Mouse (Mus musculus) heart, postnatal 0 days (tissue): ENCODE measurements around the gene a. TPM values are rescaled to one million over a fixed set of nuclear protein-coding genes. Genes with fewer than 3 reads are reported as not detected.
"Not testable (repeated sequence)": the region's sequence is repeated elsewhere in the genome, so short reads cannot be mapped to it uniquely, and the experiment has no call there.

Source experiments
- ATAC-seq: fragments of 200-750 bp; cut with Nextera tagmentation; 2 replicates; pipeline ENCODE4 v1.8.0; 2017; ENCODE audit warnings: low read depth, moderate number of reproducible peaks, moderate library complexity; ENCODE audit not compliant: insufficient read depth
- DNase-seq: peaks from one replicate; pipeline ENCODE4 v3.0.0-alpha.2; 2016; ENCODE audit warnings: low spot score
- H3K27ac ChIP-seq: fragments of 300-500 bp; sonication (generic); 2 replicates; pipeline ENCODE4 v1.5.1; 2014; ENCODE audit warnings: low read depth, mild to moderate bottlenecking
- H3K27me3 ChIP-seq: fragments of 300-500 bp; sonication (generic); 2 replicates; pipeline ENCODE4 v1.6.1; 2014; ENCODE audit warnings: low read length, mixed read lengths; ENCODE audit not compliant: control insufficient read depth, insufficient read depth
- H3K36me3 ChIP-seq: fragments of 300-500 bp; sonication (generic); replicated peaks from 2 replicates; pipeline ENCODE4 v1.6.1; 2014; ENCODE audit warnings: low read length, mixed read lengths; ENCODE audit not compliant: control insufficient read depth, insufficient read depth
- H3K4me1 ChIP-seq: fragments of 300-500 bp; sonication (generic); 2 replicates; pipeline ENCODE4 v1.6.1; 2014; ENCODE audit warnings: antibody characterized with exemption; ENCODE audit not compliant: control insufficient read depth, insufficient read depth
- H3K4me2 ChIP-seq: fragments of 300-500 bp; sonication (generic); 2 replicates; pipeline ENCODE4 v1.6.1; 2014; ENCODE audit warnings: low read depth, mild to moderate bottlenecking, low read length, moderate library complexity
- H3K4me3 ChIP-seq: fragments of 300-500 bp; sonication (generic); 2 replicates; pipeline ENCODE4 v1.5.1; 2014; ENCODE audit warnings: low read depth, low read length
- H3K9ac ChIP-seq: fragments of 300-500 bp; sonication (generic); replicated peaks from 2 replicates; pipeline ENCODE4 v1.6.1; 2014; ENCODE audit warnings: low read depth, low read length, mixed read lengths
- H3K9me3 ChIP-seq: fragments of 300-500 bp; sonication (generic); replicated peaks from 2 replicates; pipeline ENCODE4 v1.6.1; 2016; ENCODE audit warnings: low read length; ENCODE audit not compliant: control insufficient read depth
- CTCF ChIP-seq: IDR thresholded peaks from 2 replicates; pipeline ENCODE4 v1.5.1; 2016; ENCODE audit warnings: antibody characterized with exemption, control low read depth, low read depth
- EP300 ChIP-seq: IDR thresholded peaks from 2 replicates; pipeline ENCODE4 v1.6.1; 2016; ENCODE audit warnings: antibody characterized with exemption, low read depth
- WGBS: fragments of 180-500 bp; shearing (Covaris S2); extraction: QIAGEN DNeasy Blood & Tissue Kit; methylation state at CpG from one replicate; pipeline ENCODE4 v1.1.7; 2014; 5-methylcytosine and 5-hydroxymethylcytosine counted together
- polyA plus RNA-seq: library from polyadenylated mRNA; unstranded; fragments of >200 nt; fragmentation: Nextera tagmentation; extraction: Ambion mirVana; gene quantifications from 2 replicates; pipeline ENCODE4 v1.2.1, GENCODE M21; 2015
- total RNA-seq: library from RNA; depleted of rRNA; stranded (reverse); fragments of >200 nt; gene quantifications from 2 replicates; pipeline ENCODE4 v1.2.3, GENCODE M21; 2014; ENCODE audit warnings: low replicate concordance

a gene
- total and polyA plus RNA-seq, 2 experiments from 2014 or later, result not detected

- H3K27ac ChIP-seq, result no peak overlapping the region
- H3K4me1 ChIP-seq, result no peaks in the 10 kb centered on the region
- no peaks in the 10 kb centered on the region for H3K9me3 ChIP-seq
- no peak for DNase-seq
- H3K4me3 ChIP-seq, result no peak overlapping the region
- 0 out of 2 replicates have a peak, but pooled peaks cover 5% of the 10 kb centered on the region for H3K27me3 ChIP-seq
- ATAC-seq, result no peak
- 84% methylated on average over 5 of the region's 5 CpGs for WGBS
- H3K4me2 ChIP-seq, result no peak overlapping the region
- H3K9ac ChIP-seq, result no peak overlapping the region
- TF ChIP-seq CTCF (no peak), EP300 (no peak)
- H3K36me3 ChIP-seq, result no peaks in the 10 kb centered on the region
Observed at GRCm38 (mm10) chr2:154959486-154959885, 168.3 kb downstream of the a start.

- TF ChIP-seq EP300 (no peak), CTCF (no peak)
- DNase-seq, result no peak
- H3K4me2 ChIP-seq, result no peak overlapping the region
- H3K9me3 ChIP-seq, result no peaks in the 10 kb centered on the region
- 0 out of 2 replicates have a peak, but pooled peaks cover 2% of the 10 kb centered on the region for H3K27me3 ChIP-seq
- no peak overlapping the region for H3K27ac ChIP-seq
- H3K4me1 ChIP-seq, result no peaks in the 10 kb centered on the region
- no peak overlapping the region for H3K9ac ChIP-seq
- no peaks in the 10 kb centered on the region for H3K36me3 ChIP-seq
- 87% methylated on average over 3 of the region's 3 CpGs for WGBS
- no peak for ATAC-seq
- H3K4me3 ChIP-seq, result no peak overlapping the region
Observed at GRCm38 (mm10) chr2:154959909-154960308, 168.7 kb downstream of the a start.

GRCm38 (mm10) chr2:154963176-154963575 is 172.0 kb downstream of the a start:
- Histone ChIP-seq H3K4me1 (no peaks in the 10 kb centered on the region), H3K4me2 (no peak overlapping the region), H3K9ac (no peak overlapping the region), H3K36me3 (no peaks in the 10 kb centered on the region), H3K27ac (no peak overlapping the region), H3K9me3 (no peaks in the 10 kb centered on the region), H3K27me3 (no peaks in the 10 kb centered on the region), H3K4me3 (no peak overlapping the region)
- 74% methylated on average over 5 of the region's 5 CpGs for WGBS
- ATAC-seq (no peak), DNase-seq (no peak)
- TF ChIP-seq EP300, result no peak
- no peak for TF ChIP-seq CTCF

GRCm38 (mm10) chr2:154969740-154970397 is 178.7 kb downstream of the a start:
- H3K27ac ChIP-seq, H3K4me1 ChIP-seq, H3K36me3 ChIP-seq, H3K4me3 ChIP-seq, H3K9me3 ChIP-seq, H3K27me3 ChIP-seq, ATAC-seq, H3K4me2 ChIP-seq, H3K9ac ChIP-seq, DNase-seq: not testable (repeated sequence)
- 59% methylated on average over 14 of the region's 14 CpGs for WGBS

- Histone ChIP-seq H3K4me3 (no peak overlapping the region), H3K9me3 (no peaks in the 10 kb centered on the region), H3K4me2 (peak overlapping the region; percentile 25), H3K27ac (no peak overlapping the region), H3K36me3 (no peaks in the 10 kb centered on the region), H3K27me3 (peaks cover 7% of the 10 kb centered on the region; the same call in 1 of the 2 replicates), H3K9ac (no peak overlapping the region), H3K4me1 (0 out of 2 replicates have a peak, but pooled peaks cover 9% of the 10 kb centered on the region)
- ATAC-seq, result peak; percentile 39; the same call in 1 of the 2 replicates
- TF ChIP-seq CTCF (no peak), EP300 (no peak)
- 25% methylated on average over 18 of the region's 18 CpGs for WGBS
- no peak for DNase-seq
Observed at GRCm38 (mm10) chr2:154971919-154972692, 180.9 kb downstream of the a start.
